Mouse (Mus musculus): ENCODE data around the gene Aph1b. TPM values are rescaled to one million over a fixed set of nuclear protein-coding genes. Genes with fewer than 3 reads are reported as not detected.

Gene Aph1b
- polyA plus RNA-seq, 1 experiment from 2014 or later, result 1.6 TPM

Other genes starting within 250 kb of the Aph1b start
- 13.1 and 13.4 TPM in 2 replicates for gene Usp3, start 202.3 kb downstream of the Aph1b start, polyA plus RNA-seq (2015; fragmentation: Nextera tagmentation; extraction: Ambion mirVana)
- gene Car12, start 81.8 kb downstream of the Aph1b start, polyA plus RNA-seq (2015; fragmentation: Nextera tagmentation; extraction: Ambion mirVana), result 0.25 and 0.28 TPM in 2 replicates
- 0.15 and 0.26 TPM in 2 replicates for gene Gm10647, start 1.5 kb upstream of the Aph1b start, polyA plus RNA-seq (2015; fragmentation: Nextera tagmentation; extraction: Ambion mirVana)
- 3.4 and 3.5 TPM in 2 replicates for gene Aph1c, start 39.2 kb upstream of the Aph1b start, polyA plus RNA-seq (2015; fragmentation: Nextera tagmentation; extraction: Ambion mirVana)
- 28.9 and 29.2 TPM in 2 replicates for gene Rab8b, start 124.2 kb upstream of the Aph1b start, polyA plus RNA-seq (2015; fragmentation: Nextera tagmentation; extraction: Ambion mirVana)
- gene Rps27l, start 150.6 kb upstream of the Aph1b start, polyA plus RNA-seq (2015; fragmentation: Nextera tagmentation; extraction: Ambion mirVana), result 368 and 453 TPM in 2 replicates
- gene Lactb, start 180.0 kb upstream of the Aph1b start, polyA plus RNA-seq (2015; fragmentation: Nextera tagmentation; extraction: Ambion mirVana), result 4.7 and 4.8 TPM in 2 replicates

Data from liver, embryonic 15.5 days (tissue).